Mouse (Mus musculus): Measurements from ENCODE around the gene Canx.

DNA sequence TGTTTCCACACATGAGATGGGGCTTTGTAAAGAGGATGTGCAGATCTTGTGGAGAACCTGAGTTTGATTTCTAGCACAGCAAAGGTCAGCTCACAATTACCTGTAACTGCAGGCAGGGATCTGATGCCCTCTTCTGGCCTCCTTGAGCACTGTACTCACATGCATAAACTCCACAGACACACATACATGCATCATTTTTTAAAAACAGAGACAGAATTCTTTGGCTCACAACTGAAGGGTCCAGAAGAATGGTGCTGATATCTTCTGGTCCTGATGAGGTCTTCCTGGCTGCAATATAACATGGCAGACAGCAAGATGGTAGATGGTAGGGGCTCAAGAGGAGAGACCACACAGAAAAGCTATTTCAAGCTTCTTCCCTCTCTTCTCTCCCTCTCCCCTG, 28.7 kb upstream of the Canx start, which contains the start of gene Cby3:
- TF ChIP-seq EP300 (IDR thresholded peaks at IDR 0.05; ENCODE audit: low read depth) (no peak), CTCF (IDR thresholded peaks at IDR 0.05; ENCODE audit: low read depth) (no peak)
